Mouse (Mus musculus) mesoderm, embryonic 11.5 days (tissue): ENCODE data around the gene Gm21921.
"Not testable (repeated sequence)": the region's sequence is repeated elsewhere in the genome, so short reads cannot be mapped to it uniquely, and the experiment has no call there.

Experiments used
- DNase-seq: peaks from one replicate; pipeline ENCODE4 v3.0.0-alpha.2; 2012; ENCODE audit warnings: low read depth, low spot score

The Gm21921 gene

GRCm38 (mm10) chrY:24796143-24796542 is at the start of gene Gm21921:
Gm21921 (minus strand) TSS chrY:24796243.
- DNase-seq = not testable (repeated sequence)
